Mouse (Mus musculus) cerebellum, adult 2 months (tissue): ENCODE data around the gene Dnah7c. TPM values are rescaled to one million over a fixed set of nuclear protein-coding genes. Genes with fewer than 3 reads are reported as not detected.
"Not testable (repeated sequence)": the region's sequence is repeated elsewhere in the genome, so short reads cannot be mapped to it uniquely, and the experiment has no call there.

ENCODE experiments used
- DNase-seq, 2 experiments: peaks; one replicate each; pipeline ENCODE4 v3.0.0; 2021
- H3K27ac ChIP-seq: fragments of 200-500 bp; 2 replicates; pipeline ENCODE4 v1.5.1; 2012; ENCODE audit warnings: low read length, control low read depth, inconsistent platforms; ENCODE audit not compliant: insufficient read depth
- H3K27me3 ChIP-seq: fragments of 200-500 bp; 2 replicates; pipeline ENCODE4 v1.6.1; 2012; ENCODE audit warnings: inconsistent platforms, mild to moderate bottlenecking, low read length, moderate library complexity; ENCODE audit not compliant: control insufficient read depth, insufficient read depth
- H3K4me1 ChIP-seq: fragments of 200-500 bp; 2 replicates; pipeline ENCODE4 v1.6.1; 2011; ENCODE audit warnings: low read length; ENCODE audit not compliant: control insufficient read depth, insufficient read depth
- H3K4me3 ChIP-seq: fragments of 200-500 bp; replicated peaks from 2 replicates; pipeline ENCODE3; 2011; ENCODE audit warnings: mild to moderate bottlenecking, low read depth, low read length, control low read depth; ENCODE audit not compliant: insufficient read depth
- CTCF ChIP-seq: fragments of 200-500 bp; IDR thresholded peaks from 2 replicates; pipeline ENCODE4 v1.5.1; 2011; ENCODE audit warnings: low read depth, mild to moderate bottlenecking, control low read depth, low read length, moderate library complexity, borderline replicate concordance; ENCODE audit not compliant: insufficient read depth
- POLR2A ChIP-seq: fragments of 200-500 bp; IDR thresholded peaks from 2 replicates; pipeline ENCODE4 v1.6.1; 2011; ENCODE audit warnings: low read length, control low read depth, borderline replicate concordance; ENCODE audit not compliant: insufficient read depth
- WGBS: fragments of 180-500 bp; shearing (Covaris S2); methylation state at CpG from one replicate; pipeline ENCODE4 v1.1.7; 2018; 5-methylcytosine and 5-hydroxymethylcytosine counted together
- polyA plus RNA-seq: library from polyadenylated mRNA; depleted of rRNA; stranded (reverse); fragments of >200 nt; gene quantifications from 2 replicates; pipeline ENCODE4 v1.2.3, GENCODE M21; 2012

The Dnah7c gene
- polyA plus RNA-seq, 1 experiment: 0.23 TPM

GRCm38 (mm10) chr1:46725266-46725665 is 299.9 kb downstream of the Dnah7c start:
- H3K4me1 ChIP-seq: no peaks in the 10 kb centered on the region
- no peak for TF ChIP-seq POLR2A
- TF ChIP-seq CTCF: no peak
- H3K4me3 ChIP-seq: no peak overlapping the region
- WGBS: 85% methylated on average over 1 of the region's 1 CpGs
- no peak for DNase-seq
- H3K27ac ChIP-seq: no peak overlapping the region
- no peaks in the 10 kb centered on the region for H3K27me3 ChIP-seq

GRCm38 (mm10) chr1:46725719-46726118 is 300.3 kb downstream of the Dnah7c start:
- not testable (repeated sequence) for H3K4me3 ChIP-seq, H3K4me1 ChIP-seq, H3K27ac ChIP-seq, H3K27me3 ChIP-seq, DNase-seq
- 73% methylated on average over 2 of the region's 2 CpGs for WGBS

DNA sequence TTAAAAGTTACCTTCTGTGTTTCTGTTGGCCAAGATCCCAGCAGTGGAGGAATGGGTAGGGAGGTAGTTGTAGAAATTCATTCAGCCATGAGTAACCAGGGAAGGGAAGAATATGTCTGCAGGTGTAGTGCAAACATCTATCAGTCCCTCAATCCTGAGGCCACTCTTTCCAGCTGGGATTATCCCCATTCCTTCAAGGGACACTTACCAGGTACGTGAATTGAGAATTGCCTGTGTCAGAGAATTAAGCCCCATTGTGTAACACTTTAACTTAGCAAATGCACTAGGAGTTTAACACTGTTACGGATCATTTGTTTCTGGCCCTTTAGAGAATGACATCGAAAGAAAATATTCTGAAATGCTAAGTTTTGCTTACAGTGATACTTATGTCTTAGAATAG is 304.3 kb downstream of the Dnah7c start:
- WGBS: 93% methylated on average over 3 of the region's 3 CpGs
- not testable (repeated sequence) for H3K27me3 ChIP-seq, H3K4me3 ChIP-seq, H3K27ac ChIP-seq, DNase-seq, H3K4me1 ChIP-seq

DNA sequence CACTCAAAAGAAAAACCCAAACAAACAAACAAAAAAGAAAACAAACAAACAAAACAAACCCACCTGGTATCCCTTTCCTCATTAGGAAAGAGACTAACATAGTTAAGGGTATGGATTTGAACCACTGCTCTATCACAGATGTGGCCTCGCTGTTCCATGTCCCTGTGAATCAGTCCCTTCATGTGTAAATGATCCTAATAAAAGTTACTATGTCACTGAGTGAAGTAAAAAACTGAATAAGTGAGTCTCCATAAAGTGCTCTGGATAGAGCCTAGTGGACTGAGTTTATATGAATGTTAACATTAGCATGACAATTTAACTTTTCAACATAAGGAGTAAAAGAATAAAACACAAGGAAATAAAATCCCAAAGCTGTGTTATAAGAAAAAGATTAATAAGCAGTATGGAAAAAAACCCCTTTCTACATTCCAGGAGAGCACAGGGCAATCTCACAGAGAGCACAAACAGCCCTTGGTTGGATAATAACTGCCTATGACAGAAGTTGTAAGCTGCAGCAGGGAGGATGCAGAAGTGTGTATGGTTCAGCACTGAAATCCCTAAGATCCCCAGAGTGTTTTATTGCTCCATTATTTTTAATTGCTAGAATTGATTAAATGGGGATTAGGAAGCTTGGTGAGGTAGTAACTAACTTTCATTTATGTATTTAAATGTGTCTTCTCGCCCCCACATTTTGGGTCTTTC is 308.2 kb downstream of the Dnah7c start:
- not testable (repeated sequence) for H3K4me1 ChIP-seq, DNase-seq, H3K4me3 ChIP-seq, H3K27me3 ChIP-seq, H3K27ac ChIP-seq
- 60% methylated on average over 2 of the region's 2 CpGs for WGBS

DNA sequence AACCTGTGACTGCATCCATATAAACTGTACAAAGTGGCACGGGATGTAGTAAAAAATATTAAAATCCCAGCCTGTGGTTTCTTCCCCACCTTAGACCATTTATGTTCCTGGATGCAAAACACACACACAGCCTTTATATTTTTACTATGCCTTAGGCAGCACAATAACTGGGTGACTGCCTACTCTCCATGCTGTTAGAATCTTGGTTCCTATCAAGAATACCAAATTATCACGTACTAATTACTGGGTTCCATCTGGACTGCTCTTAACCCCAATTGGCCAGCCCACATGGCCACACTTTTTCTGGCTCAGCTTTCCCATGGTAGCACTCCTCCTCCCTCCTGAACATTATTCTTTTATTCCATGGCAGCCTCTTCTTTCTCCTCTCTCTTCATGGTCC is 309.1 kb downstream of the Dnah7c start:
- H3K27me3 ChIP-seq, H3K27ac ChIP-seq, H3K4me1 ChIP-seq, H3K4me3 ChIP-seq, DNase-seq: not testable (repeated sequence)
- 58% methylated on average over 2 of the region's 2 CpGs for WGBS

- WGBS: 83% methylated on average over 3 of the region's 3 CpGs
- H3K4me3 ChIP-seq, H3K27ac ChIP-seq, H3K4me1 ChIP-seq, DNase-seq, H3K27me3 ChIP-seq: not testable (repeated sequence)
These were observed 339.2 kb downstream of the Dnah7c start for GRCm38 (mm10) chr1:46764600-46764999.

- DNase-seq, H3K4me3 ChIP-seq, H3K27me3 ChIP-seq, H3K27ac ChIP-seq, H3K4me1 ChIP-seq: not testable (repeated sequence)
These were observed 343.9 kb downstream of the Dnah7c start for GRCm38 (mm10) chr1:46769318-46769717.

- 89% methylated on average over 7 of the region's 7 CpGs for WGBS
- H3K27me3 ChIP-seq, DNase-seq, H3K27ac ChIP-seq, H3K4me3 ChIP-seq, H3K4me1 ChIP-seq: not testable (repeated sequence)
These were observed 344.8 kb downstream of the Dnah7c start for GRCm38 (mm10) chr1:46770077-46770695.

DNA sequence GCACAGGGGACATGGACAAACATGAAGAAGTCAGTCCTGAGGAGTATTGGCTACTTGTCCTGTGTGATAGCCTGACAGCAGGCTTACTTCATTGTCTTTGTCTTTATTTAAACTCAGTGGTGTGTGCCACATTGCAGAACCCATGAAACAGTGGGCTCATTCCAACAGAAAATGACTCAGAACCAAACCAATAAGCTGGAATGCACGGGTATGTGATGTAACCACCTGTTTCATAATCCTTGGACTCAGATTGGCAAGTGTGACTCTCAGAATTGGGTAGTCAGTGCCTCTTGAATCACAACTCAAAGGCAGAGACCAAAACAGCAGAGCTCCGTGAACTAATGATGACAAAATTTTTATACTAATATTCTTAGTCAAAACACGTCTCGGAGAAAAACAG is 356.8 kb downstream of the Dnah7c start:
- DNase-seq, H3K27me3 ChIP-seq, H3K4me1 ChIP-seq, H3K4me3 ChIP-seq, H3K27ac ChIP-seq: not testable (repeated sequence)
- 81% methylated on average over 4 of the region's 4 CpGs for WGBS
